Mouse (Mus musculus) C2C12 (cell line): ENCODE data around the gene Zkscan3.

Source experiments
- CTCF ChIP-seq: IDR thresholded peaks from one replicate; pipeline ENCODE4 v1.5.1; 2011; ENCODE audit not compliant: control insufficient read depth, insufficient read depth, insufficient read length
- FOSL1 ChIP-seq: IDR thresholded peaks from one replicate; pipeline ENCODE4 v1.8.0; 2011; ENCODE audit warnings: mild to moderate bottlenecking, low read length; ENCODE audit not compliant: poor library complexity, insufficient read depth, severe bottlenecking
- MYOG ChIP-seq: IDR thresholded peaks from one replicate; pipeline ENCODE4 v1.6.1; 2011; ENCODE audit not compliant: control insufficient read depth, insufficient read length; ENCODE audit errors: extremely low read depth

DNA sequence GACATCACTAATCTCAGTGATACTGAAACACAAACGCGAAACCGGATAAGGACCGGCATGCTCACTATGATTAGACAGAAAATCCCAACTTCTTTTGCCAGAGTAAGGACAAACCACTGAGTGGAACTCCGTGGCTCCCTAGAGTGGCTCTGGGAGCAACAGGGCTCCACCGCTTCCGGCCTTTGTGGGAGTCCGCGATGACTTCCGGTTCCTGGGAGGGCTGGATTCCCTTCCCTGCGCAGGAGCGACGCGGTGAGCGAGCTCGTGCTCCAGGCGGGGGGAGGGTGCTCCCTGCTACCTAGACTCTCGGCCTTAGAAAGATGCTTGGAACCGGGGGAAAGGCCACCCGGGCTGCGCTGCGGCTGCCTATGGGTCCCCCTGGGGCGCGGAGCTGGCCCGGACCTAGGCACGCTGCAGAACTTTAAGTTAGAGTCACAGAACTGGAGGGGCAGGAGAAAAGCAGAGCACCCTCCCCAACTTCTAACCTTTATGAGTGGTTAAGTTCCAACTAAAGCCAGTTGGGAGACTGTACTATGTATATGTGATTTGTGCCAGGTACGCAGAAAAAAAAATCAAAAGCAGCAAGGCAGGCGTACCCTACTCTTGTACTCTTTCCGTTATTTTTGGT is 39.8 kb downstream of the Zkscan3 start, which contains the start of gene Zscan12:
- no peak for TF ChIP-seq CTCF
- no peak for TF ChIP-seq FOSL1
- TF ChIP-seq MYOG = no peak
